Mouse (Mus musculus): ENCODE measurements around the gene Zdhhc3. TPM values are rescaled to one million over a fixed set of nuclear protein-coding genes. Genes with fewer than 3 reads are reported as not detected.
A peak's percentile ranks its signal among the peaks of the same experiment; 100 is the strongest.

Zdhhc3 gene
- polyA plus RNA-seq (2016; fragmentation: Nextera tagmentation; extraction: Ambion mirVana), result 79.8 and 80.6 TPM in 2 replicates

GRCm38 (mm10) chr9:123112805-123113521 lies at the start of gene Zdhhc3, which contains the start of gene Exosc7:
Zdhhc3 (minus strand) TSS chr9:123113205.
Exosc7 (plus strand) TSS chr9:123113215.
- H3K9me3 ChIP-seq, result no peaks in the 10 kb centered on the region
- peak within 1 kb of the TSS; percentile 87 for H3K9ac ChIP-seq
- H3K36me3 ChIP-seq, result peaks cover 10% of the 10 kb centered on the region
- peak within 1 kb of the TSS; percentile 92 for H3K4me3 ChIP-seq
- H3K4me2 ChIP-seq (replicated peaks), result peak within 1 kb of the TSS; percentile 90
- no peaks in the 10 kb centered on the region for H3K27me3 ChIP-seq (replicated peaks)
- peak within 1 kb of the TSS; percentile 88 for H3K27ac ChIP-seq
- peaks cover 16% of the 10 kb centered on the region for H3K4me1 ChIP-seq
- peak; percentile 95 for ATAC-seq (ENCODE audit: low FRiP score, low read depth)
- under 1% methylated on average over 74 of the region's 79 CpGs for WGBS

- Histone ChIP-seq H3K36me3 (no peaks in the 10 kb centered on the region), H3K9me3 (no peaks in the 10 kb centered on the region), H3K4me3 (no peak overlapping the region), H3K4me1 (no peaks in the 10 kb centered on the region), H3K9ac (no peak overlapping the region), H3K27ac (no peak overlapping the region), H3K4me2 (replicated peaks) (no peak overlapping the region), H3K27me3 (replicated peaks) (no peaks in the 10 kb centered on the region; the same call in 1 of the 2 replicates)
- ATAC-seq (ENCODE audit: low FRiP score, low read depth), result no peak
- 72% methylated on average over 2 of the region's 2 CpGs for WGBS
Measured at GRCm38 (mm10) chr9:123161792-123162191, 48.8 kb upstream of the Zdhhc3 start.

- no peak for ATAC-seq (ENCODE audit: low FRiP score, low read depth)
- no peaks in the 10 kb centered on the region for H3K36me3 ChIP-seq
- H3K27ac ChIP-seq, result no peak overlapping the region
- no peak overlapping the region for H3K4me3 ChIP-seq
- no peak overlapping the region for H3K4me2 ChIP-seq (replicated peaks)
- WGBS, result 64% methylated on average over 7 of the region's 7 CpGs
- H3K9ac ChIP-seq, result no peak overlapping the region
- no peaks in the 10 kb centered on the region; the same call in 1 of the 2 replicates for H3K27me3 ChIP-seq (replicated peaks)
- no peaks in the 10 kb centered on the region for H3K9me3 ChIP-seq
- H3K4me1 ChIP-seq, result no peaks in the 10 kb centered on the region
Measured at GRCm38 (mm10) chr9:123159330-123159729, 46.3 kb upstream of the Zdhhc3 start.

- 59% methylated on average over 8 of the region's 8 CpGs for WGBS
- no peak overlapping the region for H3K4me2 ChIP-seq (replicated peaks)
- ATAC-seq (ENCODE audit: low FRiP score, low read depth), result no peak
- H3K27me3 ChIP-seq (replicated peaks), result no peaks in the 10 kb centered on the region; the same call in 1 of the 2 replicates
- no peak overlapping the region for H3K27ac ChIP-seq
- H3K4me1 ChIP-seq, result no peaks in the 10 kb centered on the region
- no peaks in the 10 kb centered on the region for H3K36me3 ChIP-seq
- H3K4me3 ChIP-seq, result no peak overlapping the region
- no peaks in the 10 kb centered on the region for H3K9me3 ChIP-seq
- H3K9ac ChIP-seq, result no peak overlapping the region
Measured at GRCm38 (mm10) chr9:123158125-123158836, 45.3 kb upstream of the Zdhhc3 start.

GRCm38 (mm10) chr9:123157699-123158098 lies 44.7 kb upstream of the Zdhhc3 start:
- H3K4me2 ChIP-seq (replicated peaks), result no peak overlapping the region
- H3K27ac ChIP-seq, result no peak overlapping the region
- H3K4me1 ChIP-seq, result no peaks in the 10 kb centered on the region
- ATAC-seq (ENCODE audit: low FRiP score, low read depth), result no peak
- H3K4me3 ChIP-seq, result no peak overlapping the region
- no peaks in the 10 kb centered on the region; the same call in 1 of the 2 replicates for H3K27me3 ChIP-seq (replicated peaks)
- H3K36me3 ChIP-seq, result no peaks in the 10 kb centered on the region
- no peak overlapping the region for H3K9ac ChIP-seq
- H3K9me3 ChIP-seq, result no peaks in the 10 kb centered on the region

GRCm38 (mm10) chr9:123156910-123157361 lies 43.9 kb upstream of the Zdhhc3 start:
- 21% methylated on average over 30 of the region's 30 CpGs for WGBS
- Histone ChIP-seq H3K36me3 (no peaks in the 10 kb centered on the region), H3K27ac (no peak overlapping the region), H3K4me3 (no peak overlapping the region), H3K9ac (no peak overlapping the region), H3K4me1 (no peaks in the 10 kb centered on the region), H3K4me2 (replicated peaks) (peak overlapping the region; percentile 44), H3K9me3 (no peaks in the 10 kb centered on the region), H3K27me3 (replicated peaks) (no peaks in the 10 kb centered on the region; the same call in 1 of the 2 replicates)
- peak; percentile 37; the same call in 1 of the 2 replicates for ATAC-seq (ENCODE audit: low FRiP score, low read depth)

- no peak overlapping the region for H3K27ac ChIP-seq
- no peak overlapping the region for H3K9ac ChIP-seq
- H3K27me3 ChIP-seq (replicated peaks), result no peaks in the 10 kb centered on the region; the same call in 1 of the 2 replicates
- H3K9me3 ChIP-seq, result no peaks in the 10 kb centered on the region
- H3K36me3 ChIP-seq, result no peaks in the 10 kb centered on the region
- H3K4me2 ChIP-seq (replicated peaks), result no peak overlapping the region
- no peaks in the 10 kb centered on the region for H3K4me1 ChIP-seq
- H3K4me3 ChIP-seq, result no peak overlapping the region
- 95% methylated on average over 2 of the region's 2 CpGs for WGBS
- ATAC-seq (ENCODE audit: low FRiP score, low read depth), result no peak
Measured at GRCm38 (mm10) chr9:123153121-123153520, 40.1 kb upstream of the Zdhhc3 start.

- Histone ChIP-seq H3K27me3 (replicated peaks) (no peaks in the 10 kb centered on the region; the same call in 1 of the 2 replicates), H3K4me2 (replicated peaks) (no peak overlapping the region), H3K4me1 (no peaks in the 10 kb centered on the region), H3K36me3 (no peaks in the 10 kb centered on the region), H3K4me3 (no peak overlapping the region), H3K27ac (no peak overlapping the region), H3K9ac (no peak overlapping the region), H3K9me3 (no peaks in the 10 kb centered on the region)
- no peak for ATAC-seq (ENCODE audit: low FRiP score, low read depth)
- 89% methylated on average over 3 of the region's 3 CpGs for WGBS
Measured at GRCm38 (mm10) chr9:123152026-123152425, 39.0 kb upstream of the Zdhhc3 start.

- Histone ChIP-seq H3K9ac (no peak overlapping the region), H3K4me3 (no peak overlapping the region), H3K36me3 (no peaks in the 10 kb centered on the region), H3K9me3 (no peaks in the 10 kb centered on the region), H3K27ac (no peak overlapping the region), H3K27me3 (replicated peaks) (no peaks in the 10 kb centered on the region), H3K4me1 (no peaks in the 10 kb centered on the region), H3K4me2 (replicated peaks) (no peak overlapping the region)
- WGBS, result 48% methylated on average over 1 of the region's 1 CpGs
- ATAC-seq (ENCODE audit: low FRiP score, low read depth), result no peak
Measured at GRCm38 (mm10) chr9:123151561-123151960, 38.6 kb upstream of the Zdhhc3 start.

- no peak within 1 kb of the TSS for H3K4me2 ChIP-seq (replicated peaks)
- no peak within 1 kb of the TSS for H3K4me3 ChIP-seq
- H3K27ac ChIP-seq, result no peak within 1 kb of the TSS
- ATAC-seq (ENCODE audit: low FRiP score, low read depth), result no peak
- H3K27me3 ChIP-seq (replicated peaks), result no peaks in the 10 kb centered on the region
- H3K4me1 ChIP-seq, result no peaks in the 10 kb centered on the region
- 83% methylated on average over 5 of the region's 5 CpGs for WGBS
- 0 out of 2 replicates have a peak, but pooled peaks cover 3% of the 10 kb centered on the region for H3K9me3 ChIP-seq
- no peak within 1 kb of the TSS for H3K9ac ChIP-seq
- no peaks in the 10 kb centered on the region for H3K36me3 ChIP-seq
Measured at GRCm38 (mm10) chr9:123150241-123151020, 37.4 kb upstream of the Zdhhc3 start, which contains the start of gene Clec3b. Clec3b (plus strand) TSS chr9:123150946.

GRCm38 (mm10) chr9:123148430-123148829 lies 35.4 kb upstream of the Zdhhc3 start:
- H3K27ac ChIP-seq, result no peak overlapping the region
- H3K4me1 ChIP-seq, result no peaks in the 10 kb centered on the region
- 82% methylated on average over 5 of the region's 5 CpGs for WGBS
- no peaks in the 10 kb centered on the region for H3K27me3 ChIP-seq (replicated peaks)
- H3K9me3 ChIP-seq, result peaks cover 12% of the 10 kb centered on the region; the same call in 1 of the 2 replicates
- no peak for ATAC-seq (ENCODE audit: low FRiP score, low read depth)
- H3K4me2 ChIP-seq (replicated peaks), result no peak overlapping the region
- no peak overlapping the region for H3K9ac ChIP-seq
- H3K36me3 ChIP-seq, result peaks cover 10% of the 10 kb centered on the region; the same call in 1 of the 2 replicates
- H3K4me3 ChIP-seq, result no peak overlapping the region

Data from neural tube, embryonic 12.5 days (tissue).